Mouse (Mus musculus): Measurements from ENCODE around the gene Mrps11. TPM values are rescaled to one million over a fixed set of nuclear protein-coding genes. Genes with fewer than 3 reads are reported as not detected.

Mrps11 gene
- polyA plus RNA-seq, 1 experiment from 2014 or later = 68.3 TPM

DNA sequence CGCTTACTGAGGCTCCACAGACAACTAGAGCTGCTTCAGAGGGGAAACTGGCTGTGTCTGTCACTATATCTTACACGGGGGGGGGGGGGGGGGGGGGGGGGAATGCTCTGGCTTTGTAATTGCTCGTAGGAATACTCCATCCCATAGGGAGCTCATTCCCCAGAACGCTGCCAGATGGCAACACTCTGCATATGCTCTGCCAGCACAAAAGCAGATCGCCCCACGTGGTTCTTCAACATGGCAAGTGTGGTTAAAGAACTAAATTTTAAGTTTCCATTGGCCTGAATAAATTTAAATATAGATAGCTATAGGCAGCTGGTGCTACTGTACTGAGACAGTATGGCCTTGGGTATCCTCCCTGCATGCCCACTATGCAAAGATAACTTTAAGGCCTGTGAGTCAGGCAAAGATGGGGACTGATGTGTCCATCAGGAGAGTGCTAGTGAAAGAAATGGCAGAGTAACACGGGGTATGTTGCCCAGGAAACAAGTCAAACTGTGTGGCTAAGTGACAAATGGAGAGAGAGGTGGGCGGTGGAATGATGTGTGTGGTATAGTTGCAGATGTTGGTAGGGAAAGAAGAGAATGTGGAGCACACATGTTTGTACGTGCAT lies 15.0 kb downstream of the Mrps11 start:
- no peak overlapping the region for H3K9ac ChIP-seq
- H3K9me3 ChIP-seq = no peaks in the 10 kb centered on the region
- H3K4me1 ChIP-seq = peaks cover 9% of the 10 kb centered on the region
- no peak overlapping the region for H3K4me3 ChIP-seq
- ATAC-seq (ENCODE audit: insufficient number of reproducible peaks, low FRiP score, low TSS enrichment, low read depth) = no peak
- WGBS = 51% methylated on average over 8 of the region's 9 CpGs
- H3K4me2 ChIP-seq = no peak overlapping the region
- H3K27ac ChIP-seq = no peak overlapping the region
- peaks cover under 1% of the 10 kb centered on the region for H3K36me3 ChIP-seq
- no peaks in the 10 kb centered on the region for H3K27me3 ChIP-seq

DNA sequence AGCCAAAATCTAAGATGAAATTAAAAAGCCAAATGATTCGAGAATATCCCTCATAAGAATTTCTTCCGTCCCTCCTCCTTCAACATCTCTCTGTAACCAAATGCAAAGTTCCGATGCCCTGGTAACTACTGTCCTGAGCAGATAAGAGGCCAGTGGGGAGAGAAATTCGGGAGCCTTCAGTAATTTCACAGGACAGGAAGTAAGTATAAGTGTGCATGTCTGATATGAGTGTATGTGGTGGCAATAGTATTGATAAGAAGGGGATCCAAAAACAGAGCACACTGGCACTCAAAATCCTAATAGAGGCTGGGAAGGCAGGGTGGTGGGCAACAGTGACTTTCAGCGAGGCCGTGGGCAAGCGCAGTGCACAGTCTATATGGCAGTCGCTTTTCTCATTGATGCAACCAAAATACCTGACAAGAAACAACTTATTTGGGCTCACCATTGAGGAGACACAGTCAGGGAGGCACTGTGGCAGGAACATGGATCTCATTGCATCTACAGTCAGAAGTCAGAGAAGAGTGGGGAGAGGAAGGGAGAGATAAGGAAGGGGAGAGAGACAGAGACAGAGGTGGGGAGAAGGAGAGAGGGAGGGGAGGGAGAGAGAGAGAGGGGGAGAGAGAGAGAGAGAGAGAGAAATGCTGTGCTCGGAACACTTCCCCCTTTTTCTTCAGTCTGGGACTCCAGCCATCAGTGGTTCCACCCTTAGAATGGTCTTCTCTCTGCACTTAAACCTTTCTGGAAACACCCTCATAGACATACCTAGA lies 17.0 kb downstream of the Mrps11 start:
- Histone ChIP-seq H3K9me3 (no peaks in the 10 kb centered on the region), H3K36me3 (no peaks in the 10 kb centered on the region), H3K27ac (no peak overlapping the region), H3K9ac (no peak overlapping the region), H3K4me2 (no peak overlapping the region), H3K4me1 (no peaks in the 10 kb centered on the region), H3K27me3 (no peaks in the 10 kb centered on the region), H3K4me3 (no peak overlapping the region)
- no peak for ATAC-seq (ENCODE audit: insufficient number of reproducible peaks, low FRiP score, low TSS enrichment, low read depth)
- 80% methylated on average over 9 of the region's 9 CpGs for WGBS

DNA sequence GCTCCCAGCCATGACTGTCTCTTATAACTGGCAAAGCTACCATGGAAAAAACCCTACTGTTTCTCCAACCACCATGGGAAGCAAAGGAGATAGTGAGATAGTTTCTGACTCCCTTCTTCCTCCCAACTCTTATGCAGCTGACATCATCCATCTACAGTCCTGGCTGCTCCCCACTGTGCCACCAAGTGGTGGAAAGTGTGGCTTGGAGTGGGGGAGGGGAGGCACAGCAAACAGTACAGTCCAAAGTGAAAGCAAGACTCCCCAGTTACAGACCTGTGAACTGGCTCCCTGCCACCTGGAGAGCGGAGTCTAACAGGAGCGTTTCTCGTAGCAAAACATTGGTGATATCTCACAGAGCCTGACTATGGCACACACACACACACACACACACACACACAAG lies 20.9 kb downstream of the Mrps11 start:
- Histone ChIP-seq H3K9me3 (no peaks in the 10 kb centered on the region), H3K27ac (no peak overlapping the region), H3K4me1 (no peaks in the 10 kb centered on the region), H3K36me3 (no peaks in the 10 kb centered on the region), H3K4me2 (no peak overlapping the region), H3K4me3 (no peak overlapping the region), H3K27me3 (no peaks in the 10 kb centered on the region), H3K9ac (no peak overlapping the region)
- WGBS = 71% methylated on average over 3 of the region's 3 CpGs
- ATAC-seq (ENCODE audit: insufficient number of reproducible peaks, low FRiP score, low TSS enrichment, low read depth) = no peak

DNA sequence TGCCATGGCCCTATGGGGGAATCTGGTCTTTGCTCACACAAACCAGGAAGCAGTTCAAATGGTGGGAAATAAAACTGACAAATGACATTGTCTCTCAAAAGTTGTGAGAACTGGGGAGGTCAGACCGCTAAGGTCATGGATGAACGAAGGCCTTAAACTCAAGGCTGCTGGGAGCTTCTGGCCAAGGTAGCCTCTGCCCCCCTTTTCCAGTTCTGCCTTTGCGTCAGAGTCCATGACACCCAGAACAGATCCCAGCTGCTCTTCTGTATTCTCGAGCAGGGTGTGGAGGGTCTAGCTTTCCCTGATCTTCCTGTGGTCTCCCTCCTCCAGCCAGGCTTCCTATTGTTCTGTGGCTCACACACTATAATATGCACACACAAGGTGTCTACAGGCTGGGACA lies 24.3 kb downstream of the Mrps11 start:
- Histone ChIP-seq H3K27me3 (no peaks in the 10 kb centered on the region), H3K9me3 (no peaks in the 10 kb centered on the region), H3K4me1 (no peaks in the 10 kb centered on the region), H3K36me3 (no peaks in the 10 kb centered on the region), H3K4me2 (no peak overlapping the region), H3K4me3 (no peak overlapping the region), H3K27ac (no peak overlapping the region), H3K9ac (no peak overlapping the region)
- WGBS = 71% methylated on average over 4 of the region's 4 CpGs
- ATAC-seq (ENCODE audit: insufficient number of reproducible peaks, low FRiP score, low TSS enrichment, low read depth) = no peak

DNA sequence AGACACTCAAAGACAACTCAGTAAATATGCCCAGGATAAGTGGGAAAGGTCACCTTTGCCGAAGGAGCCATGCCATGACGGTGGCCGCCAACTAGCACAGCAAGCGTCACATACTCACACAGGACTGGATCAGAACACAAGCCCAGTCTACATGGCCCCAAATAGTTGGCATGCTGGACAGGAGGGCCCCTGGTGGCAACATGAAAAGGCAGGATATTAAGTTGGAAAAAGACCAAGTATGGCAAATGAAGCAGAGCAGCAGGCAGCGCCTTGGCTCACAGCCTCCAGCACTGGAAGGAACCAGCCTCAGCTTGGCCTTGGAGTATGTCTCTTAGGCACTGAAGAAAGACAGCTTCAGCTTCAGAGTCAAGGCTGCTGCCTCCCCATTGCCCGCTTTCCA lies 30.9 kb downstream of the Mrps11 start:
- H3K27ac ChIP-seq = no peak overlapping the region
- H3K4me3 ChIP-seq = no peak overlapping the region
- ATAC-seq (ENCODE audit: insufficient number of reproducible peaks, low FRiP score, low TSS enrichment, low read depth) = no peak
- 83% methylated on average over 6 of the region's 6 CpGs for WGBS
- no peaks in the 10 kb centered on the region for H3K9me3 ChIP-seq
- 0 out of 2 replicates have a peak, but pooled peaks cover 3% of the 10 kb centered on the region for H3K4me1 ChIP-seq
- H3K27me3 ChIP-seq = no peaks in the 10 kb centered on the region
- no peak overlapping the region for H3K9ac ChIP-seq
- no peak overlapping the region for H3K4me2 ChIP-seq
- H3K36me3 ChIP-seq = no peaks in the 10 kb centered on the region

DNA sequence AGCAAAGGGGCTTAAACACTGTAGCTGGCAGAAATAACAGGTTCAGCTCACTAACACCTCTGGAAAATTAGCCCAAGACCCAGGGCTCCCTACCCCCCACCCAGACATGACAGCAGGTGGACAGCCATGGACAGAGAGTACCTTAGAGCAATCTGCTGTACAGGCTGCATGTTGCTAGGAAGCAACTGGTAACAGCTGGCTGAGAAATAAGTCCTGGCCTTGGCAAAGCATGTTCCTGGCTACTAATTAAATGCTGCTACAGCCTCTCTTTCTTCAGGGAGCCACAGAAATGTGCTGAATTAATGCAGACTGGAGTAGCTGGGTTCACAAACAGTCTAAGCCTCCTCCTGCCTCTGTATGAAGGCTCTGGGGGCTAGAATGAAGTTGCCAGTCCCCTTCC lies 31.8 kb downstream of the Mrps11 start:
- no peak overlapping the region for H3K27ac ChIP-seq
- no peaks in the 10 kb centered on the region for H3K36me3 ChIP-seq
- no peak for ATAC-seq (ENCODE audit: insufficient number of reproducible peaks, low FRiP score, low TSS enrichment, low read depth)
- H3K9ac ChIP-seq = no peak overlapping the region
- no peak overlapping the region for H3K4me3 ChIP-seq
- no peaks in the 10 kb centered on the region for H3K27me3 ChIP-seq
- no peak overlapping the region for H3K4me2 ChIP-seq
- 0 out of 2 replicates have a peak, but pooled peaks cover 3% of the 10 kb centered on the region for H3K4me1 ChIP-seq
- no peaks in the 10 kb centered on the region for H3K9me3 ChIP-seq

DNA sequence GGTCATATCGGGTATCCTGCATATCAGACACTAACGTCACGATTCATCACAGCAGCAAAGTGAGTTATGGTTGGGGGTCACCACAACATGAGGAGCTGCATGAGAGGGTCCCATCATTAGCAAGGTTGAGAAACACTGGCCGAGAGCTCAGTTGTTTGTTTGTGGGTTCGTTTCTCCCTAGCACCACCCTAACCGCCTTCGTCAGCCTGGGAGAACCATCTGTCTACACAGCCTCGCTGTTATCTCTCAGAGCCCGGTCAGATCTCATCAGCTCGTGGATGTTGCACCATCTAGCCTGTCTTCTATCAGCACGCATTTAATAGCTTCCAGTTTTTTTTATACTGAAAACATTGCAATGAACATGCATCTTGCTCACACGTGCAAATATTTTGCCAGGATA lies 35.4 kb downstream of the Mrps11 start:
- H3K9ac ChIP-seq = no peak overlapping the region
- H3K36me3 ChIP-seq = peaks cover 4% of the 10 kb centered on the region; the same call in 1 of the 2 replicates

DNA sequence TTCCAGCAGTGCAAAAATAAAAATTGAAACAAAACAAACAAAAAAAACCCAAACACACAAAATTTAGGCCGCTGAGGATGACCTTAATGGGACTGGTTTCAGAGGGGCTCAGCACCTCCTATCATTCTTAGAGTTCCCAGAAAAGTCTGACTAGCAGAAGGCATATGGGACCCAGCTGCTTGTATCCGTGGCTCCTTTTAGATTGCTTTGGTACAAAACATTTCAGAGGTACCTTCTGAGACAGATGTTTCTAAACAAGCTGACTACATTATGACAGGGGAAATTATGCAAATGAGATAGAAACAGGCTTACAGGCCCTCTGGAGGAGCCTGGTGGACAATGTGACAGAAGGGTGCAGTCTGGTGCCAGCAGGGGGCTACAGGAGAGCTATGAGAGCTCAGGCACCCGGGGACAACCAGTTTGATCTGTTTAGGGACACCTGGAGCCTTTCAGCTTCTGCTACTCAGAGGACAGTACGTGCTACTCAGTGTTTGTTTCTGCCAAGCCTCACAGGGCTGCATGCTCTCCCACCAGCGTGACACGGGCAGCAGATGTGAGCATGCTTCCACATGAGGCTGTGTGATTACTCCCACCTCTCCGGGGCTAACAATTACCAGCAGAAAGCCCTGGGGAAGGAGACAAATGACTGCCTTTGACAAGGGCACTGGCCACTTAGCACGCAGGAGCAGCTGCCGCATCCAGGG lies 43.9 kb downstream of the Mrps11 start:
- WGBS = 29% methylated on average over 9 of the region's 9 CpGs

More for the DNA sequence above, 35.4 kb downstream of the Mrps11 start:
- ATAC-seq (ENCODE audit: insufficient number of reproducible peaks, low FRiP score, low TSS enrichment, low read depth) = no peak
- Histone ChIP-seq H3K27me3 (no peaks in the 10 kb centered on the region), H3K4me2 (no peak overlapping the region), H3K9me3 (no peaks in the 10 kb centered on the region), H3K27ac (no peak overlapping the region; the same call in 1 of the 2 replicates), H3K4me1 (0 out of 2 replicates have a peak, but pooled peaks cover 3% of the 10 kb centered on the region), H3K4me3 (no peak overlapping the region)
- 73% methylated on average over 12 of the region's 12 CpGs for WGBS

DNA sequence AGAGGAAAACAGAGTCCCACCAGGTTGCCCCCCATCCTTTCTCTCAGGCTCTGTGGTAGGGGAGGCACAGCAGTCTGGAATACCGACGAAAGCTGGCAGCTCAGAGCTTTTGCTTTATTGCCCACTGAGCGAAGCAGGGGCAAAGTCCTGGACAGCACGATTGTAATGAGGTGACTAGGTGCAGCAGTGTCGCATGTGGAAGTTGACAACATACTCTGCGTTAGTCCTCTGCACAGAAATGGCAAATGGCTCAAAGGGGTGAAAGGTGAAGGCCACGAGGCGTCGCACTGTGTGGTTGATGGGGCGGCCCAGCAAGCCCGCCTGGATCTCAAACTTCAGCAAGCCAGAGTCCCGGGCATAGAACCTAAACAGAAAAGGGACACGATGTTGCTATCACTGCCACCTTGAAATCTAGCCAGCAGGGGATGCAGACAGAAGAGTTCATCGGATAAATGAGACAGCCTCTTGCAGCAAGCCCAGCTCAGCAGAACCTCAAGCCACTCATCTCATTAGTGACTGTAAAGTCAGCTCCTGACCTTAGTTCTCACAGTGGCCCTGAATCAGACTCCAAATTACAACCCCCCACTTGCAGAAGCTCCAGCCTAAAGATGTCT lies 44.9 kb downstream of the Mrps11 start:
- no peaks in the 10 kb centered on the region for H3K27me3 ChIP-seq
- H3K9ac ChIP-seq = no peak overlapping the region
- H3K36me3 ChIP-seq = peaks cover 64% of the 10 kb centered on the region
- no peak for ATAC-seq (ENCODE audit: insufficient number of reproducible peaks, low FRiP score, low TSS enrichment, low read depth)
- H3K4me3 ChIP-seq = no peak overlapping the region
- 74% methylated on average over 14 of the region's 14 CpGs for WGBS
- no peak overlapping the region for H3K27ac ChIP-seq
- no peak overlapping the region for H3K4me2 ChIP-seq
- H3K9me3 ChIP-seq = no peaks in the 10 kb centered on the region
- H3K4me1 ChIP-seq = no peaks in the 10 kb centered on the region

More for the DNA sequence above, 43.9 kb downstream of the Mrps11 start:
- no peak overlapping the region for H3K4me2 ChIP-seq
- no peaks in the 10 kb centered on the region for H3K4me1 ChIP-seq
- no peaks in the 10 kb centered on the region for H3K9me3 ChIP-seq
- no peak overlapping the region for H3K27ac ChIP-seq
- peaks cover 68% of the 10 kb centered on the region for H3K36me3 ChIP-seq
- H3K27me3 ChIP-seq = no peaks in the 10 kb centered on the region
- ATAC-seq (ENCODE audit: insufficient number of reproducible peaks, low FRiP score, low TSS enrichment, low read depth) = no peak
- H3K9ac ChIP-seq = no peak overlapping the region
- no peak overlapping the region for H3K4me3 ChIP-seq

DNA sequence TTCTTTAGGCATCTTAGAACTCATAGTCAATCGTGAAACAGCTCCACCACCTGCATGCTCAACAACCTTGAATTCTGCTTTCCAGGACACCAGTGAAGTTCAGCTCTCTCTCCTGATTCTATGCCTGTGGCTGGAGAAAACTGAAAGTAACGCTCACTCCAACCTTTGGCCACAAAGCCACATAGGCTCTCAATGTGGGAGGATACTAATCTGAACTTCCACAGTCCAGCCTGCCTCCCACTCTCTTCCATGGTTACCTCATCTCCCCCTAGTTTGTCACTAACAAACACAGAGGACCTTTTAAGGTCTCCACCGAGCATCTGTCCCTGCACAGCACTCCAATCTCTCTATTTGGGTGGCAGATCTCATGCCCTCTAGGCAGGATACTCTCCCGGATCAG lies 52.7 kb downstream of the Mrps11 start:
- ATAC-seq (ENCODE audit: insufficient number of reproducible peaks, low FRiP score, low TSS enrichment, low read depth) = no peak
- peaks cover 49% of the 10 kb centered on the region for H3K36me3 ChIP-seq
- WGBS = 77% methylated on average over 4 of the region's 4 CpGs

DNA sequence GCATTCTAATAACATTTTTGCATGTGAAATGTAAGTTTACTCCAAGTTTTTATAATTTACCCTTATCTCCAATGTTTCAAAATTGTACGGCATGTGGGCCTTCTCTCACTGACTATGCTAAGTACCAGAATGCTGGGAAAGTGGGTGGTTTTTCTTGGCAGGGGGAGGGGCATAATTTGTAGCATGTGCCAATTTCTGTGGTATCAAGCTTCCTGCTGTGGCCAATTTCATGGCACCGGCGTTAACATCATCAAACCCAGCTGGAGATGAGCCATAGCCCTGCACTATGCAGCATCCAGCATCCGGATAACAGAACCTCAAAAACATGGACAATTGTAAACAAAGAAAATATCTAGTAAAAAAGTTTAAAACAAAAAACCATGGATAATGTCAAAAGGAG lies 54.3 kb downstream of the Mrps11 start:
- peaks cover 62% of the 10 kb centered on the region for H3K36me3 ChIP-seq
- WGBS = 68% methylated on average over 4 of the region's 4 CpGs

More for the DNA sequence above, 52.7 kb downstream of the Mrps11 start:
- Histone ChIP-seq H3K9ac (no peak overlapping the region), H3K4me1 (no peaks in the 10 kb centered on the region), H3K4me2 (no peak overlapping the region), H3K9me3 (no peaks in the 10 kb centered on the region), H3K4me3 (no peak overlapping the region), H3K27me3 (no peaks in the 10 kb centered on the region), H3K27ac (no peak overlapping the region)

DNA sequence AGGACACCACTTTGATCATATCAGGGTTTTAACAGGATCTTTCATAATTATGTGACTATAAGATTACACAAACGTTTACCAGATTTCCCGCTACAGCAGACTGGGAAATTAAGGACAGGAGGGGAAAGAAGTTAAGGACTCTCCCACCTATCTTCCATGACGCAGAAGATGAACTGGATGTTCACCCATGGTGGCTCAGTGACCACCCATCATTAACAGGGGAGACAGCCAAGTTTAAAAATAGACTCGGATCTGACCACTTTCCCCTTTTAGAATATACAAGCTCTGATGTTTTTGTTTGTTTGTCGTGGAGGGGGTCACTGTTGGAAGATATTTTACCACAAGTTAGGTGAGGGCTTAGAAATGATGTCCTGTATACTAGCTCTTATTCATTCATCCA lies 58.7 kb downstream of the Mrps11 start:
- H3K36me3 ChIP-seq = peaks cover 63% of the 10 kb centered on the region
- H3K9me3 ChIP-seq = no peaks in the 10 kb centered on the region
- no peak overlapping the region for H3K4me2 ChIP-seq
- no peak for ATAC-seq (ENCODE audit: insufficient number of reproducible peaks, low FRiP score, low TSS enrichment, low read depth)
- H3K4me3 ChIP-seq = no peak overlapping the region
- peaks cover 5% of the 10 kb centered on the region; the same call in 1 of the 2 replicates for H3K4me1 ChIP-seq
- H3K27me3 ChIP-seq = no peaks in the 10 kb centered on the region
- no peak overlapping the region for H3K27ac ChIP-seq
- no peak overlapping the region for H3K9ac ChIP-seq
- 77% methylated on average over 5 of the region's 5 CpGs for WGBS

More for the DNA sequence above, 54.3 kb downstream of the Mrps11 start:
- no peaks in the 10 kb centered on the region for H3K4me1 ChIP-seq
- H3K9me3 ChIP-seq = no peaks in the 10 kb centered on the region
- H3K27me3 ChIP-seq = no peaks in the 10 kb centered on the region
- ATAC-seq (ENCODE audit: insufficient number of reproducible peaks, low FRiP score, low TSS enrichment, low read depth) = no peak
- no peak overlapping the region for H3K4me3 ChIP-seq
- no peak overlapping the region for H3K27ac ChIP-seq
- H3K9ac ChIP-seq = no peak overlapping the region
- H3K4me2 ChIP-seq = no peak overlapping the region

All from limb, embryonic 15.5 days (tissue).